10 mouse cellular contexts compared by ENCODE assay signal in the genomic region with DNA sequence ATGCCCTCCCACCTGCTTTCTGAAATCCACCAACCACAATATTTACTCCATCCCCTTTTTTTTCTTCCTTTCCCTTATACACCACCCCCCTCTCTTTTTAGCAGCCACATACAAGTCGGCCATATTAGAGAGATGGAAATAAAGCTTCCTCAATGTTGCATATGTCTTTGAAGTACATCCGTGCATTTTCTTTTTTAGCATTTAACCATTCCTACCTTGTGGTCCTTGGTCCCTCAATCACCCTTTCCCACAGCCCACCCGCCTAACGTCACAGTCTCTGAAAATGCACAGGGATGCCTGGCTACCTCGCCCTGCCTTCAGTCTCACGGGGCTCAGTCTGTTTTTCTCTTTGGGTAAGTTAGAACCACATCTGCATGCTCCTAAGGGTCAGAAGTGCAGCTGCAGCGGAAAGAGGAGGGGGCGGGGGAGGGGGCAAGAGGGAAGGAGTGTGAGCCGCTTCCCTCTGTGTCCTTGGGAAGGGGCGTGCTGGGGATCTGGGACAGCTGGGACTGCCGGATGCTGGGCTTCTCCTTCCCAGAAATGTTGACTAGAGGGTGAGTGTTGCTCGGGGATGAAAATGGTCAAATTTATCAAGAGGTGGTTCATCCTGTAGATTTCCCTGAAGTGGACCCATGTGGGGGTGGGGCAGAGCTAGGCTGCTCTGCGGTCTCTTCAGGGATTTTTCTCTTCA. TPM values are rescaled to one million over a fixed set of nuclear protein-coding genes. Genes with fewer than 3 reads are reported as not detected.
DNase-seq lines count a peak whose midpoint lies in the region; ATAC-seq and TF ChIP-seq lines count a peak whose summit lies in the region.
"Had no signal": no experiment of that assay in that cellular context is flagged by ENCODE, and none has a peak within 500 bp of the region (broad histone marks: within the 10 kb centered on the region; RNA-seq: fewer than 3 reads in every experiment).

A gene (plus strand): TSS at position 42 of the 691 bp plus-strand sequence.

- peak within 1 kb of the TSS; percentile 75 for H3K27ac ChIP-seq in heart, embryonic 13.5 days (replicated peaks)
- peak within 1 kb of the TSS; percentile 12; the same call in 1 of the 2 replicates for H3K27ac ChIP-seq in ES-Bruce4 (ENCODE audit: insufficient read depth, low read length)
- H3K27ac ChIP-seq in hindbrain, postnatal 0 days, result peak within 1 kb of the TSS; percentile 94
- peak within 1 kb of the TSS; percentile 86 for H3K27ac ChIP-seq in midbrain, embryonic 10.5 days (replicated peaks)

- ATAC-seq in heart, embryonic 13.5 days (ENCODE audit: extremely low read depth, insufficient number of reproducible peaks, low FRiP score, low TSS enrichment), result no peak
- ATAC-seq in hindbrain, postnatal 0 days, result peak; percentile 74
- ATAC-seq: Patski had no signal

- no peak for TF ChIP-seq CTCF in ES-Bruce4 (IDR thresholded peaks at IDR 0.05; ENCODE audit: low read depth, low read length)
- TF ChIP-seq CTCF in hindbrain, postnatal 0 days (IDR thresholded peaks at IDR 0.05; ENCODE audit: low read depth), result no peak

- 0 out of 2 replicates have a peak, but pooled peaks have one; percentile 35 for TF ChIP-seq EP300 in ES-Bruce4 (IDR thresholded peaks at IDR 0.05; ENCODE audit: insufficient read depth, low read depth, low read length)

- no peak for DNase-seq in heart, postnatal 10 days
- peak; percentile 48 to 58 for DNase-seq in cerebellum, postnatal 36 days
- DNase-seq in hindbrain, postnatal 0 days (ENCODE audit: low spot score), result peak; percentile 66
- peak; percentile 31 for DNase-seq in midbrain, embryonic 10.5 days (ENCODE audit: low spot score)
- DNase-seq in thymus, postnatal 4 days, result peak; percentile 62
- no peak for DNase-seq in ovary, postnatal 10 days (ENCODE audit: low spot score)

- H3K9me3 ChIP-seq in heart, embryonic 13.5 days, result no peaks in the 10 kb centered on the region
- H3K9me3 ChIP-seq in ES-Bruce4 (replicated peaks; ENCODE audit: control insufficient read depth, insufficient read depth, low read length, poor library complexity, severe bottlenecking), result no peaks in the 10 kb centered on the region
- no peaks in the 10 kb centered on the region for H3K9me3 ChIP-seq in hindbrain, postnatal 0 days (ENCODE audit: low read length)
- no peaks in the 10 kb centered on the region for H3K9me3 ChIP-seq in midbrain, embryonic 10.5 days (replicated peaks)
- H3K9me3 ChIP-seq: megakaryocyte, embryonic 14.5 days had no signal

- peak within 1 kb of the TSS; percentile 87 for H3K9ac ChIP-seq in heart, embryonic 13.5 days
- 0 out of 2 replicates have a peak within 1 kb of the TSS, but pooled peaks have one; percentile 40 for H3K9ac ChIP-seq in ES-Bruce4 (ENCODE audit: low read depth, poor library complexity, severe bottlenecking)
- peak within 1 kb of the TSS; percentile 96 for H3K9ac ChIP-seq in hindbrain, postnatal 0 days (replicated peaks; ENCODE audit: low read length)

- peak within 1 kb of the TSS; percentile 75 for H3K4me2 ChIP-seq in heart, embryonic 13.5 days
- H3K4me2 ChIP-seq in hindbrain, postnatal 0 days (ENCODE audit: low read depth, low read length), result peak within 1 kb of the TSS; percentile 71

- H3K4me1 ChIP-seq in heart, embryonic 13.5 days, result peaks cover 21% of the 10 kb centered on the region
- no peaks in the 10 kb centered on the region for H3K4me1 ChIP-seq in ES-Bruce4 (ENCODE audit: control insufficient read depth, insufficient read depth, low read length)
- peaks cover 21% of the 10 kb centered on the region for H3K4me1 ChIP-seq in hindbrain, postnatal 0 days (ENCODE audit: insufficient read depth, low read length)
- peaks cover 32% of the 10 kb centered on the region for H3K4me1 ChIP-seq in midbrain, embryonic 10.5 days

- WGBS in heart, embryonic 13.5 days, result 2% methylated on average over 13 of the region's 13 CpGs
- WGBS in hindbrain, postnatal 0 days, result under 1% methylated on average over 13 of the region's 13 CpGs
- WGBS in midbrain, embryonic 10.5 days, result under 1% methylated on average over 13 of the region's 13 CpGs

- intact Hi-C loops in heart, postnatal 10 days (cut with DNase I), result no loop called here

- peak within 1 kb of the TSS; percentile 73 for H3K4me3 ChIP-seq in heart, embryonic 13.5 days
- H3K4me3 ChIP-seq in ES-Bruce4 (ENCODE audit: low read depth, low read length), result peak within 1 kb of the TSS; percentile 66
- peak within 1 kb of the TSS; percentile 73 for H3K4me3 ChIP-seq in hindbrain, postnatal 0 days (ENCODE audit: low read length)
- H3K4me3 ChIP-seq in midbrain, embryonic 10.5 days, result peak within 1 kb of the TSS; percentile 60
- H3K4me3 ChIP-seq: megakaryocyte, embryonic 14.5 days had no signal

- H3K27me3 ChIP-seq in heart, embryonic 13.5 days (replicated peaks), result peaks cover 31% of the 10 kb centered on the region
- no peaks in the 10 kb centered on the region for H3K27me3 ChIP-seq in ES-Bruce4 (ENCODE audit: control insufficient read depth, insufficient read depth, low read length, poor library complexity, severe bottlenecking)
- no peaks in the 10 kb centered on the region for H3K27me3 ChIP-seq in hindbrain, postnatal 0 days (ENCODE audit: insufficient read depth, low read length)
- peaks cover 48% of the 10 kb centered on the region for H3K27me3 ChIP-seq in midbrain, embryonic 10.5 days (ENCODE audit: low read depth, poor library complexity, severe bottlenecking)

- no peaks in the 10 kb centered on the region for H3K36me3 ChIP-seq in heart, embryonic 13.5 days
- no peaks in the 10 kb centered on the region for H3K36me3 ChIP-seq in ES-Bruce4 (ENCODE audit: control insufficient read depth, insufficient read depth, low read length, poor library complexity, severe bottlenecking)
- H3K36me3 ChIP-seq in hindbrain, postnatal 0 days (ENCODE audit: insufficient read depth, low read length), result no peaks in the 10 kb centered on the region
- no peaks in the 10 kb centered on the region for H3K36me3 ChIP-seq in midbrain, embryonic 10.5 days

- no peak for TF ChIP-seq POLR2A in ES-Bruce4 (IDR thresholded peaks at IDR 0.05; ENCODE audit: insufficient read depth, low read length)

RNA-seq across cellular contexts. Expression of the gene that starts here (rescaled TPM):
- polyA plus RNA-seq in heart, embryonic 13.5 days (2015; fragmentation: Nextera tagmentation; extraction: Ambion mirVana), result 1.5 and 2.1 TPM in 2 replicates
- total RNA-seq in heart, postnatal 10 days (2021), result 1 to 10 TPM in 1 of 2 experiments, under 1 TPM in 1; 0.79 to 1.1 TPM
- polyA plus RNA-seq in ES-Bruce4 (2011; ENCODE audit: insufficient read depth, insufficient read length, low read depth, missing spikeins), result 0.60 and 0.88 TPM in 2 replicates
- total RNA-seq in hindbrain, postnatal 0 days (2014; rRNA removed), result 9.9 and 14.3 TPM in 2 replicates
- polyA plus RNA-seq in hindbrain, postnatal 0 days (2015; fragmentation: Nextera tagmentation; extraction: Ambion mirVana), result 9.0 and 9.7 TPM in 2 replicates
- polyA plus RNA-seq in midbrain, embryonic 10.5 days (2016; fragmentation: Nextera tagmentation; extraction: Ambion mirVana), result 4.2 and 5.6 TPM in 2 replicates
- polyA plus RNA-seq: Patski had no signal

Comparison
In these comparisons a context has a peak if more than half of its experiments do, and no peak if none do; other contexts are left out.
1. H3K27ac ChIP-seq: peak in every context shown above with its lines; median percentile 94 in hindbrain, postnatal 0 days; 86 in midbrain, embryonic 10.5 days; 75 in heart, embryonic 13.5 days; 12 in ES-Bruce4.
2. H3K9ac ChIP-seq: peak in every context shown above with its lines; median percentile 96 in hindbrain, postnatal 0 days; 87 in heart, embryonic 13.5 days; 40 in ES-Bruce4.
3. DNase-seq: peak in cerebellum, postnatal 36 days (2 of 2), hindbrain, postnatal 0 days (single experiment), midbrain, embryonic 10.5 days (single experiment) and thymus, postnatal 4 days (single experiment); none in heart, postnatal 10 days (0 of 2) and ovary, postnatal 10 days (single experiment).
4. Peak in every context shown above with its lines, with median percentiles within 50 percentile points of each other: H3K4me3 ChIP-seq.